Mouse (Mus musculus) hindbrain, embryonic 13.5 days (tissue): ENCODE measurements around the gene Tbc1d23. TPM values are rescaled to one million over a fixed set of nuclear protein-coding genes. Genes with fewer than 3 reads are reported as not detected.
A peak's percentile ranks its signal among the peaks of the same experiment; 100 is the strongest.

Experiments
- ATAC-seq: fragments of 200-750 bp; cut with Nextera tagmentation; 2 replicates; pipeline ENCODE4 v1.8.0; 2017; ENCODE audit warnings: moderate TSS enrichment; ENCODE audit not compliant: low FRiP score
- H3K27ac ChIP-seq: fragments of 300-500 bp; sonication (generic); 2 replicates; pipeline ENCODE4 v1.5.1; 2015; ENCODE audit warnings: inconsistent platforms, mild to moderate bottlenecking, moderate library complexity
- H3K27me3 ChIP-seq: fragments of 300-500 bp; sonication (generic); 2 replicates; pipeline ENCODE4 v1.6.1; 2015; ENCODE audit warnings: mild to moderate bottlenecking, inconsistent platforms
- H3K36me3 ChIP-seq: fragments of 300-500 bp; sonication (generic); 2 replicates; pipeline ENCODE4 v1.6.1; 2015; ENCODE audit warnings: mild to moderate bottlenecking, inconsistent platforms
- H3K4me1 ChIP-seq: fragments of 300-500 bp; sonication (generic); replicated peaks from 2 replicates; pipeline ENCODE4 v1.6.1; 2015; ENCODE audit warnings: inconsistent platforms
- H3K4me2 ChIP-seq: fragments of 300-500 bp; sonication (generic); 2 replicates; pipeline ENCODE4 v1.6.1; 2015; ENCODE audit warnings: inconsistent platforms, mild to moderate bottlenecking, moderate library complexity
- H3K4me3 ChIP-seq: fragments of 300-500 bp; sonication (generic); 2 replicates; pipeline ENCODE4 v1.5.1; 2015; ENCODE audit warnings: mild to moderate bottlenecking, inconsistent platforms
- H3K9ac ChIP-seq: fragments of 300-500 bp; sonication (generic); 2 replicates; pipeline ENCODE4 v1.6.1; 2015; ENCODE audit warnings: mild to moderate bottlenecking, inconsistent platforms
- H3K9me3 ChIP-seq: fragments of 300-500 bp; sonication (generic); 2 replicates; pipeline ENCODE4 v1.6.1; 2016; ENCODE audit warnings: inconsistent platforms
- WGBS: fragments of 180-500 bp; shearing (Covaris S2); methylation state at CpG from one replicate; pipeline ENCODE4 v1.1.7; 2015; 5-methylcytosine and 5-hydroxymethylcytosine counted together
- polyA plus RNA-seq: library from polyadenylated mRNA; unstranded; fragments of >200 nt; fragmentation: Nextera tagmentation; extraction: Ambion mirVana; gene quantifications from 2 replicates; pipeline ENCODE4 v1.2.1, GENCODE M21; 2015

Tbc1d23 gene
- polyA plus RNA-seq, 1 experiment from 2014 or later = 29.0 TPM

- 94% methylated on average over 5 of the region's 5 CpGs for WGBS
- H3K36me3 ChIP-seq = peaks cover 48% of the 10 kb centered on the region
- no peaks in the 10 kb centered on the region for H3K27me3 ChIP-seq
- no peak overlapping the region for H3K9ac ChIP-seq
- H3K27ac ChIP-seq = no peak overlapping the region
- ATAC-seq = no peak
- no peaks in the 10 kb centered on the region for H3K9me3 ChIP-seq
- H3K4me3 ChIP-seq = no peak overlapping the region
- no peak overlapping the region for H3K4me2 ChIP-seq
- H3K4me1 ChIP-seq = no peaks in the 10 kb centered on the region
Measured at GRCm38 (mm10) chr16:57144741-57145140, 86.6 kb downstream of the Tbc1d23 start.

- H3K4me2 ChIP-seq = no peak overlapping the region
- H3K27me3 ChIP-seq = no peaks in the 10 kb centered on the region
- ATAC-seq = no peak
- H3K9ac ChIP-seq = no peak overlapping the region
- no peak overlapping the region for H3K27ac ChIP-seq
- WGBS = 93% methylated on average over 6 of the region's 6 CpGs
- peaks cover 12% of the 10 kb centered on the region for H3K4me1 ChIP-seq
- no peaks in the 10 kb centered on the region for H3K9me3 ChIP-seq
- H3K4me3 ChIP-seq = no peak overlapping the region
- peaks cover 22% of the 10 kb centered on the region for H3K36me3 ChIP-seq
Measured at GRCm38 (mm10) chr16:57133611-57134010, 97.7 kb downstream of the Tbc1d23 start.

GRCm38 (mm10) chr16:57132326-57132725, 99.0 kb downstream of the Tbc1d23 start:
- no peaks in the 10 kb centered on the region for H3K27me3 ChIP-seq
- H3K4me2 ChIP-seq = no peak overlapping the region
- no peak for ATAC-seq
- H3K9ac ChIP-seq = no peak overlapping the region
- no peaks in the 10 kb centered on the region for H3K9me3 ChIP-seq
- 55% methylated on average over 1 of the region's 1 CpGs for WGBS
- H3K36me3 ChIP-seq = peaks cover 16% of the 10 kb centered on the region
- no peak overlapping the region for H3K4me3 ChIP-seq
- no peak overlapping the region for H3K27ac ChIP-seq
- peaks cover 12% of the 10 kb centered on the region for H3K4me1 ChIP-seq

GRCm38 (mm10) chr16:57131544-57131943, 99.8 kb downstream of the Tbc1d23 start:
- no peak for ATAC-seq
- Histone ChIP-seq H3K9me3 (no peaks in the 10 kb centered on the region), H3K4me2 (no peak overlapping the region), H3K27ac (no peak overlapping the region), H3K36me3 (peaks cover 10% of the 10 kb centered on the region), H3K4me1 (peaks cover 12% of the 10 kb centered on the region), H3K27me3 (no peaks in the 10 kb centered on the region), H3K4me3 (no peak overlapping the region), H3K9ac (no peak overlapping the region)
- WGBS = 35% methylated on average over 4 of the region's 4 CpGs

- H3K9ac ChIP-seq = no peak overlapping the region
- peaks cover 10% of the 10 kb centered on the region for H3K36me3 ChIP-seq
- H3K4me3 ChIP-seq = no peak overlapping the region
- H3K9me3 ChIP-seq = no peaks in the 10 kb centered on the region
- no peak for ATAC-seq
- H3K4me1 ChIP-seq = peaks cover 12% of the 10 kb centered on the region
- no peak overlapping the region for H3K4me2 ChIP-seq
- H3K27ac ChIP-seq = no peak overlapping the region
- no peaks in the 10 kb centered on the region for H3K27me3 ChIP-seq
- WGBS = 67% methylated on average over 3 of the region's 3 CpGs
Measured at GRCm38 (mm10) chr16:57130752-57131400, 100.4 kb downstream of the Tbc1d23 start.

GRCm38 (mm10) chr16:57127825-57128224, 103.5 kb downstream of the Tbc1d23 start:
- no peak for ATAC-seq
- WGBS = 89% methylated on average over 2 of the region's 2 CpGs
- H3K4me2 ChIP-seq = no peak overlapping the region

GRCm38 (mm10) chr16:57126268-57126667, 105.0 kb downstream of the Tbc1d23 start:
- Histone ChIP-seq H3K4me3 (no peak overlapping the region), H3K36me3 (no peaks in the 10 kb centered on the region), H3K4me1 (peaks cover 29% of the 10 kb centered on the region), H3K9ac (no peak overlapping the region), H3K27ac (no peak overlapping the region), H3K9me3 (no peaks in the 10 kb centered on the region), H3K4me2 (no peak overlapping the region), H3K27me3 (no peaks in the 10 kb centered on the region)
- WGBS = 73% methylated on average over 4 of the region's 4 CpGs
- no peak for ATAC-seq

More at GRCm38 (mm10) chr16:57127825-57128224, 103.5 kb downstream of the Tbc1d23 start:
- Histone ChIP-seq H3K36me3 (no peaks in the 10 kb centered on the region), H3K4me3 (no peak overlapping the region), H3K9me3 (no peaks in the 10 kb centered on the region), H3K27me3 (no peaks in the 10 kb centered on the region), H3K27ac (no peak overlapping the region), H3K4me1 (peaks cover 30% of the 10 kb centered on the region), H3K9ac (no peak overlapping the region)

GRCm38 (mm10) chr16:57122682-57123445, 108.4 kb downstream of the Tbc1d23 start:
- Histone ChIP-seq H3K27me3 (no peaks in the 10 kb centered on the region), H3K36me3 (no peaks in the 10 kb centered on the region), H3K9me3 (no peaks in the 10 kb centered on the region), H3K4me3 (peak overlapping the region; percentile 99), H3K27ac (no peak overlapping the region), H3K4me2 (peak overlapping the region; percentile 68), H3K9ac (peak overlapping the region; percentile 96), H3K4me1 (peaks cover 25% of the 10 kb centered on the region)
- WGBS = 64% methylated on average over 6 of the region's 6 CpGs
- ATAC-seq = no peak

- peak overlapping the region; percentile 96 for H3K9ac ChIP-seq
- H3K4me3 ChIP-seq = peak overlapping the region; percentile 99
- peak overlapping the region; percentile 97 for H3K27ac ChIP-seq
- WGBS = under 1% methylated on average over 59 of the region's 59 CpGs
- no peaks in the 10 kb centered on the region for H3K9me3 ChIP-seq
- 0 out of 2 replicates have a peak, but pooled peaks cover 7% of the 10 kb centered on the region for H3K27me3 ChIP-seq
- no peaks in the 10 kb centered on the region for H3K36me3 ChIP-seq
- H3K4me1 ChIP-seq = peaks cover 25% of the 10 kb centered on the region
- peak overlapping the region; percentile 68 for H3K4me2 ChIP-seq
- no peak; the same call in 1 of the 2 replicates for ATAC-seq
Measured at GRCm38 (mm10) chr16:57121816-57122415, 109.4 kb downstream of the Tbc1d23 start.

GRCm38 (mm10) chr16:57120913-57121815, 110.1 kb downstream of the Tbc1d23 start, which contains the start of gene Tomm70a:
Gene Tomm70a (plus strand): TSS chr16:57121703.
- Histone ChIP-seq H3K36me3 (no peaks in the 10 kb centered on the region), H3K4me2 (peak within 1 kb of the TSS; percentile 68), H3K9ac (peak within 1 kb of the TSS; percentile 96), H3K4me3 (peak within 1 kb of the TSS; percentile 99), H3K4me1 (peaks cover 25% of the 10 kb centered on the region), H3K9me3 (no peaks in the 10 kb centered on the region), H3K27me3 (0 out of 2 replicates have a peak, but pooled peaks cover 7% of the 10 kb centered on the region), H3K27ac (peak within 1 kb of the TSS; percentile 97)
- under 1% methylated on average over 36 of the region's 37 CpGs for WGBS
- peak; percentile 100 for ATAC-seq
